Mouse (Mus musculus): ENCODE results near the gene Pdzrn3. TPM values are rescaled to one million over a fixed set of nuclear protein-coding genes. Genes with fewer than 3 reads are reported as not detected.

Pdzrn3 gene
- total and polyA plus RNA-seq, 2 experiments from 2014 or later, result 11.2 to 35.3 TPM

DNA sequence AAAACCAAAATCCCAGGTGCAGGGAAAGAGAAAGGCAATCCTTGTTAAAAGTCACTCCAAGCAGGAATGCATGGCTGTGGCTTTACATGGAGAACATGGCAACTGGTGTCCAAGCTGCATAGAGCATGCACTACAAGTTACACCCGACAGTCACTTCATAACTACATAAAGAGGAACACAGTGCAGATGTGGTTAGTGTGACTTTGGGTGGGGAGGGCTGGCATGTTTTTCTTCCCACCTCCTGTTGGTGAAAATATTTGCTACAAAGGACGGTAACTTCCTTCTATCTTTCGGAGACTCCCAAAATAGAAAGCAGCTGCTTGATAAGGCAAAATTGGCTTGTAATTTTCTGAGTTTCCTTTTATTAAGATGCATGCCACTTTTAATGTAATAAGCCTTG is 190.8 kb downstream of the Pdzrn3 start:
- no peak for TF ChIP-seq CTCF (IDR thresholded peaks at IDR 0.05; ENCODE audit: low read depth)
- no peak overlapping the region for H3K4me2 ChIP-seq (ENCODE audit: low read depth, low read length)
- 68% methylated on average over 3 of the region's 3 CpGs for WGBS
- no peaks in the 10 kb centered on the region for H3K4me1 ChIP-seq (ENCODE audit: insufficient read depth, low read length)
- ATAC-seq, result no peak
- H3K4me3 ChIP-seq (ENCODE audit: low read length), result no peak overlapping the region
- no peaks in the 10 kb centered on the region for H3K9me3 ChIP-seq (ENCODE audit: low read length)
- H3K9ac ChIP-seq (replicated peaks; ENCODE audit: low read length), result no peak overlapping the region
- no peaks in the 10 kb centered on the region for H3K36me3 ChIP-seq (ENCODE audit: insufficient read depth, low read length)
- H3K27ac ChIP-seq, result no peak overlapping the region
- H3K27me3 ChIP-seq (ENCODE audit: insufficient read depth, low read length), result no peaks in the 10 kb centered on the region
- no peak for DNase-seq (ENCODE audit: low spot score)

DNA sequence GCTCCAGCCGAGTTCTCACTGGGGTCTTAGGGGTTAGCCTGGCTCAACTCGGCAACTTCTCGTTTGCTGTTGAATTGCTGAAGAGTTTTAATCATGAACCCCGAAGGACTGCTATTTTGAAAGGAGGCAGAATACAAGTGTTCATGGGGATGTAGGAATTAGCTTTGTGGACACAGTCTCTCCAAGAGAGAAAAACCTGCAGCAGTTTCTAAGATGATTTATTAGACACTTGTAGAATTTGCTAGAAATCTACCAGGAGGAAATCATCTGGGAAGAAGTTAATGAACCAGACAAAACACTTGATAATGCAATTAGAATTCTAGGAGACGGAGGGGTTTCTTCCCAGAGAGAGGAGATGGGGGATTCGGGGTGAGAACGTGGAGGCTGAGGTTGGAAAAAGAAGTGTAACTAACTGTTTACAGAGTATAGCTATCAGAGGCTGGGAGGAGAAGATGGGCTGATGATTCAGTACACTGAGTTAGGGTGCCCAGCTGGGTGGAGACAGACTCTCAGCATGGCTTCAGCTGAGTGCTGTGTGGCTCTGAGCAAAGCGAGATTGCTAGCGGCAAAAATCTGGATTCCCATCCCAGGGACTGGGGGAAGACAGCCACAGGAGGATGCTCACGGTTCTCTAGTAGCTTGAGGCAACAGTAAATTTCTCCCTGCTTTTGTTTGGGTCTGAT is 193.5 kb downstream of the Pdzrn3 start:
- Histone ChIP-seq H3K27me3 (ENCODE audit: insufficient read depth, low read length) (no peaks in the 10 kb centered on the region), H3K9me3 (ENCODE audit: low read length) (no peaks in the 10 kb centered on the region), H3K4me3 (ENCODE audit: low read length) (no peak overlapping the region), H3K27ac (no peak overlapping the region), H3K36me3 (ENCODE audit: insufficient read depth, low read length) (no peaks in the 10 kb centered on the region), H3K4me2 (ENCODE audit: low read depth, low read length) (no peak overlapping the region), H3K4me1 (ENCODE audit: insufficient read depth, low read length) (no peaks in the 10 kb centered on the region), H3K9ac (replicated peaks; ENCODE audit: low read length) (no peak overlapping the region)
- 43% methylated on average over 10 of the region's 10 CpGs for WGBS
- DNase-seq (ENCODE audit: low spot score), result peak; percentile 15
- 0 out of 2 replicates have a peak, but pooled peaks have one; percentile 32 for ATAC-seq
- no peak for TF ChIP-seq CTCF (IDR thresholded peaks at IDR 0.05; ENCODE audit: low read depth)

DNA sequence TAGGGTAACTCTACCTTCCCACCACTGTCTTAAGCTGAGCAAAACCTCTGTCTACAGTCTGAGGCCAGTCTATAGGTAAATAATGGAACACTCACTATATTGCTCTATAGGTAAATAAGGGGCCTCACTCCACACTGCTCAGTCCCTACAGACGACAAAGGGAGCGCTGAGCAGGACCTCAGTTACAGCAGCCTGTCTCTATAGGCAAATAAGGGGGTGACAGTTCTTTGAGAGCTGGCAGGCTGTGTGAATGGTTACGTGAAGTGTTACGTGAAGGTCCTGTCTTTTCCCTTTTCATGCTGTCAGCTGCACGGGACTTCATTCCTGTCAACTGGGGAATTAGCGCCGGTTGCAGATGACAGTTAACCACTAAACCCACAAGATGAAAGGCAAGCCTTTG is 207.0 kb downstream of the Pdzrn3 start:
- Histone ChIP-seq H3K27me3 (ENCODE audit: insufficient read depth, low read length) (no peaks in the 10 kb centered on the region), H3K27ac (no peak overlapping the region), H3K4me3 (ENCODE audit: low read length) (no peak overlapping the region), H3K9me3 (ENCODE audit: low read length) (no peaks in the 10 kb centered on the region), H3K9ac (replicated peaks; ENCODE audit: low read length) (no peak overlapping the region), H3K4me1 (ENCODE audit: insufficient read depth, low read length) (no peaks in the 10 kb centered on the region), H3K36me3 (ENCODE audit: insufficient read depth, low read length) (0 out of 2 replicates have a peak, but pooled peaks cover 3% of the 10 kb centered on the region), H3K4me2 (ENCODE audit: low read depth, low read length) (no peak overlapping the region)
- no peak for TF ChIP-seq CTCF (IDR thresholded peaks at IDR 0.05; ENCODE audit: low read depth)
- ATAC-seq (no peak), DNase-seq (ENCODE audit: low spot score) (no peak)
- WGBS, result 67% methylated on average over 7 of the region's 7 CpGs

DNA sequence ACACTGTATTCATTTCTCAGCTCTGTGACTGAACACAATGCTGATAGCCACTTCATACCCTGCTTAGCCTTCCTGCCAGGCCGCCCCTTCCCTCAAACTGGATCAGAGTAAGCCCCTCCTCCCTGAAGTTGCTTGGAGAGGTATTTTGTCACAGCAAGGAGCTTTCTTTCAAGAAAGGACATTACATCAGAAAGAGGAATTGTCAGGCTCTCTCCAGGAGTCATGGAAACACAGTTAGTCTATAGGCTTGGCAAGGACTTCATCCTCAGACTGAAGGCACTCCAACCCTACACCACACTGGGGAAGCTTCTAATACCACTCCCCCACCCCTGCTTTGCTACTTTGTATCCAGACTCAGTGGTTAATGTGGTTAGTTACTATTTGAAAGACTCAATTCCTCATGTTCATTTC is 224.2 kb downstream of the Pdzrn3 start:
- 56% methylated on average over 1 of the region's 1 CpGs for WGBS
- Histone ChIP-seq H3K27ac (no peak overlapping the region), H3K9ac (replicated peaks; ENCODE audit: low read length) (no peak overlapping the region), H3K4me2 (ENCODE audit: low read depth, low read length) (no peak overlapping the region), H3K4me3 (ENCODE audit: low read length) (no peak overlapping the region), H3K9me3 (ENCODE audit: low read length) (no peaks in the 10 kb centered on the region), H3K36me3 (ENCODE audit: insufficient read depth, low read length) (peaks cover 15% of the 10 kb centered on the region), H3K4me1 (ENCODE audit: insufficient read depth, low read length) (no peaks in the 10 kb centered on the region), H3K27me3 (ENCODE audit: insufficient read depth, low read length) (no peaks in the 10 kb centered on the region)
- TF ChIP-seq CTCF (IDR thresholded peaks at IDR 0.05; ENCODE audit: low read depth), result no peak
- ATAC-seq, result peak; percentile 51; the same call in 1 of the 2 replicates
- DNase-seq (ENCODE audit: low spot score), result no peak

DNA sequence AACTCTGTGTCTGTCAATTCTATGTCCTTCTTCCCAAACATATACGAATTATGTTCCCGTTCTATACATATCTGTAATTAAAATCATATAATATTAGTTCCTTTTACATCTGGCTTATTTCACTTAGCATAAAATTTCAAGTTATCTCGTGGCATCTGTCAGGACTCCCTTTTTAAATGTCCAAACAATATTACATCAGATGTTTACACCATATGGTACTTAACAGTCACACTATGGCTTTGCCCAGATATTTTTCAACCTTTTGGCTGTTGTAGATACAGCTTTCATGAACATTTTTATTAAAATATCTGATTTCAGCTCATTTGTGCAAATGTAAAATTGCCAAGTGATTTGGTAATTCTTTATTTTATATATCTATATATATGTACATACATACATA is 242.3 kb downstream of the Pdzrn3 start:
- DNase-seq (ENCODE audit: low spot score), result no peak
- H3K4me1 ChIP-seq (ENCODE audit: insufficient read depth, low read length), result no peaks in the 10 kb centered on the region
- no peak overlapping the region for H3K9ac ChIP-seq (replicated peaks; ENCODE audit: low read length)
- H3K27ac ChIP-seq, result no peak overlapping the region
- no peaks in the 10 kb centered on the region for H3K9me3 ChIP-seq (ENCODE audit: low read length)
- H3K4me3 ChIP-seq (ENCODE audit: low read length), result no peak overlapping the region
- no peak for ATAC-seq
- H3K27me3 ChIP-seq (ENCODE audit: insufficient read depth, low read length), result no peaks in the 10 kb centered on the region
- no peak overlapping the region for H3K4me2 ChIP-seq (ENCODE audit: low read depth, low read length)
- TF ChIP-seq CTCF (IDR thresholded peaks at IDR 0.05; ENCODE audit: low read depth), result no peak
- H3K36me3 ChIP-seq (ENCODE audit: insufficient read depth, low read length), result no peaks in the 10 kb centered on the region
- 85% methylated on average over 3 of the region's 3 CpGs for WGBS

DNA sequence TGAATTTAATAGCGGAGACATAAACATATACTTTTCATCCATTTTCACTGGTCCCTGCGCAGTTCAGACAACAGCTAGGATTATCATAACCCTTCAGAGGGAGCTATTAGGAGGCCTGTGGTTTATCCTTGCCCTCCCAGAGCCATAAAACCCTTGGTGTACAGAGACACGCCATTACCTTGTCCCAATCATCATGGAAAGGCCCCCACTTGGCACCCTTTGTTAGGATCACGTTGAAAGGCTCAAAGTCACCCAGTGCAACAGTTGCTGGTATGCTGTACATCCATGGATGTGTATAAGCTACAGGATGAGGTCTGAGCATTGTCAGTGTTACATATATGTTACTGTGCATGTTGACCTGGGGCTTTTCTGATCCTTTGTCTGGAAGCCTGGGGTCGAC is 252.3 kb downstream of the Pdzrn3 start:
- WGBS, result 75% methylated on average over 5 of the region's 5 CpGs

DNA sequence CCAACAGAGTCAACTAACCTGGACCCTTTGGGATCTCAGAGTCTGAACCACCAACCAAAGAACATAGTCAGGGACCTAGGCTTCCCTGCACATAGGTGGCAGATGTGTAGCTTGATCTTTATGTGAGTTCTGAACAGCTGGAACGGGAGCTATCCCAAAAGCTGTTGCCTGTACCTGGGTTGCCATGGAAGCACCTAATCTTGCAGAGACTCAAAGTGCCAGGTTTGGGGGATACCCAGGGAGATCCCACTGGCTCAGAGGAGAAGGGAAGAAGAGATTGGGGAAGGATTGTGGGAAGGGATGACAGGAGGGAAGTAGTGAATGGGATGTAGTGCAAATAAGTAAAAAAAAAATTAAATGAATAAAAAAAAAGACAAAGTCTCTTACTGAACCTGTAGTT is 268.7 kb downstream of the Pdzrn3 start:
- DNase-seq (ENCODE audit: low spot score) (no peak), ATAC-seq (no peak)
- H3K36me3 ChIP-seq (ENCODE audit: insufficient read depth, low read length), result no peaks in the 10 kb centered on the region
- no peak overlapping the region for H3K9ac ChIP-seq (replicated peaks; ENCODE audit: low read length)
- no peak overlapping the region for H3K4me3 ChIP-seq (ENCODE audit: low read length)
- no peaks in the 10 kb centered on the region for H3K4me1 ChIP-seq (ENCODE audit: insufficient read depth, low read length)
- no peak for TF ChIP-seq CTCF (IDR thresholded peaks at IDR 0.05; ENCODE audit: low read depth)
- H3K4me2 ChIP-seq (ENCODE audit: low read depth, low read length), result no peak overlapping the region
- no peaks in the 10 kb centered on the region for H3K9me3 ChIP-seq (ENCODE audit: low read length)
- H3K27me3 ChIP-seq (ENCODE audit: insufficient read depth, low read length), result no peaks in the 10 kb centered on the region
- no peak overlapping the region for H3K27ac ChIP-seq
- 84% methylated on average over 1 of the region's 1 CpGs for WGBS

More for the DNA sequence above, 252.3 kb downstream of the Pdzrn3 start:
- DNase-seq (ENCODE audit: low spot score) (no peak), ATAC-seq (no peak)
- no peak for TF ChIP-seq CTCF (IDR thresholded peaks at IDR 0.05; ENCODE audit: low read depth)
- Histone ChIP-seq H3K9ac (replicated peaks; ENCODE audit: low read length) (no peak overlapping the region), H3K27me3 (ENCODE audit: insufficient read depth, low read length) (no peaks in the 10 kb centered on the region), H3K36me3 (ENCODE audit: insufficient read depth, low read length) (no peaks in the 10 kb centered on the region), H3K4me2 (ENCODE audit: low read depth, low read length) (no peak overlapping the region), H3K4me1 (ENCODE audit: insufficient read depth, low read length) (no peaks in the 10 kb centered on the region), H3K4me3 (ENCODE audit: low read length) (no peak overlapping the region), H3K9me3 (ENCODE audit: low read length) (no peaks in the 10 kb centered on the region), H3K27ac (no peak overlapping the region)

Measured in hindbrain, postnatal 0 days (tissue).